Mouse (Mus musculus): ENCODE measurements around the gene Vps41. TPM values are rescaled to one million over a fixed set of nuclear protein-coding genes. Genes with fewer than 3 reads are reported as not detected.

Gene Vps41
- polyA plus RNA-seq, 1 experiment = 10.2 TPM

DNA sequence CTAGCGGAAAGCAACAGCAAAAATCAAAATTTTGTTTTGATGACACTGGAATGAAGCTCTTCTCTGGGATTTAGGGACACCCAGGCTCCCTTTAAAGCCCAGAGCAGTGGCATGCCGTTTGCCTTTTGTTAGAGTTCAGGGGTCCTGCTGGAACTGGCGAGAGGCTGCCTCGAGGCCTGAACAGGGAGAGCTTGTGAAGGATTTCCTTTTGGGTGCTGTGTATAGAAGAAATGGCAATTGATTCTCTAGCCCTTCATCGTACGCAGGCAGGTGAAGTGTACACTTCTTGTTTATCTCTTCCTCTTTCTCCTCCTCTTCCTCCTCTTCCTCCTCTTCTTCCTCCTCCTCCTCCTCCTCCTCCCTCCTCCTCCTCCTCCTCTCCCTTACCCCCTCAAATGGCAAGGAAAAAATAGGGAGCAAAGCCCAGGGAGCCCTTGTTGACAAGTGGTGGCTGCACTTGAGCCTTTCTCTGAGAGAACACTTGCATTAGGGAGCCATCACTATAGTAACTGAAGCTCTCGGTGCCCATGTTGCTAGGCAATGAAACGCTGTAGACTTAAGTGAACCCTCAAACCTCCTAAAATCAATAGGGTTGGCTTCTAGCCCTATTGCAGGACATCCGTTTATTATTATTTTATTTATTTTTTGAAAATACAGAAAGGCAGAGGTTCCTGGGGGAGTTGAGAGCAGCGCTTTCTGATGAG is 107.5 kb downstream of the Vps41 start:
- H3K27ac ChIP-seq (ENCODE audit: control insufficient read depth, insufficient read depth, low read depth, low read length) = no peak overlapping the region
- H3K4me3 ChIP-seq (ENCODE audit: control insufficient read depth, low read depth, low read length) = no peak overlapping the region

DNA sequence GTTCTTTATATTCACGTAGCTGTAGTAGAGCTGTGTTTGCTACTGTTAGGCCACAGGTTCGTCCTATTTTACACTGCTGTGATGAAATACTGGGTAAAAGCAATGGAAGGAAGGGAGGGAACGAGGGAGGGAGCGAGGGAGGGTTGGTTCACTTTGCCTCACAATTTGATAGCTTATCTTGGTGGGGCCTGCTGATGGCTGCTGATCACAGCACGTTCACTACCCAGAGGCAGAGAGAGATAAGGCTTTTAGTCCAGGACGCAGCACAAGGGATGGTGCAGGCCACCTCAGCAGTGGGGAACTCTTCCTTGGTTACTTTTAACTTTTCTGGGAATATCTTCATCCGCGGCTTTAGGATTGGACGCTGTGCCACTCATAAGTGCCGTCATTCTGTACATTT is 109.9 kb downstream of the Vps41 start:
- H3K36me3 ChIP-seq (ENCODE audit: control insufficient read depth, insufficient read depth, low read length) = no peaks in the 10 kb centered on the region
- H3K4me3 ChIP-seq (ENCODE audit: control insufficient read depth, low read depth, low read length) = no peak overlapping the region
- no peaks in the 10 kb centered on the region for H3K27me3 ChIP-seq (ENCODE audit: control insufficient read depth, insufficient read depth, low read length)
- TF ChIP-seq POLR2A (IDR thresholded peaks at IDR 0.05; ENCODE audit: control insufficient read depth, low read depth, low read length) (no peak), CTCF (IDR thresholded peaks at IDR 0.05; ENCODE audit: control insufficient read depth, insufficient read depth, insufficient replicate concordance, low read depth, low read length) (no peak)
- H3K27ac ChIP-seq (ENCODE audit: control insufficient read depth, insufficient read depth, low read depth, low read length) = no peak overlapping the region
- H3K4me1 ChIP-seq (ENCODE audit: control insufficient read depth, insufficient read depth, low read length) = no peaks in the 10 kb centered on the region

More for the DNA sequence above, 107.5 kb downstream of the Vps41 start:
- Histone ChIP-seq H3K4me1 (ENCODE audit: control insufficient read depth, insufficient read depth, low read length) (no peaks in the 10 kb centered on the region), H3K36me3 (ENCODE audit: control insufficient read depth, insufficient read depth, low read length) (no peaks in the 10 kb centered on the region), H3K27me3 (ENCODE audit: control insufficient read depth, insufficient read depth, low read length) (no peaks in the 10 kb centered on the region)
- TF ChIP-seq POLR2A (IDR thresholded peaks at IDR 0.05; ENCODE audit: control insufficient read depth, low read depth, low read length) (no peak), CTCF (IDR thresholded peaks at IDR 0.05; ENCODE audit: control insufficient read depth, insufficient read depth, insufficient replicate concordance, low read depth, low read length) (no peak)

DNA sequence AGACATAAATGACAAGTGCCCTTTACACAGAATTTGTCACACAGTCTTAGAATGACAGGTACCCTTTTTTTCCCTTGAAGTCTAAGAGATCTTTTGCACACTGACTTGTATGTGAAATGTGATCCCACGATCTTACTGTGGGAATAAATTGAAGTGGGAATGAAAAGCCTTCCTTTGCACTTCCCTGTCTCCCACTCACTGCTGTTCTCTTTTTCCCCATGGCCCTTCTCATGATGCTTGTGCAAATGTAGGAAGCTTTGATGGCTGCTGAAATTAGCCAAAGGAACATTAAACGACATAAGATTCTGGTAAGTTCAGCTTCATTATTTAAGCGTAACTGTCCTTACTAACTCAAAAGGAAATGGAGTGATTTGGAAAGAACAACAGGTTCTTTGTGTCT is 113.4 kb downstream of the Vps41 start:
- H3K36me3 ChIP-seq (ENCODE audit: control insufficient read depth, insufficient read depth, low read length) = no peaks in the 10 kb centered on the region
- no peak overlapping the region for H3K4me3 ChIP-seq (ENCODE audit: control insufficient read depth, low read depth, low read length)
- no peaks in the 10 kb centered on the region for H3K27me3 ChIP-seq (ENCODE audit: control insufficient read depth, insufficient read depth, low read length)
- H3K27ac ChIP-seq (ENCODE audit: control insufficient read depth, insufficient read depth, low read depth, low read length) = no peak overlapping the region
- no peaks in the 10 kb centered on the region for H3K4me1 ChIP-seq (ENCODE audit: control insufficient read depth, insufficient read depth, low read length)
- TF ChIP-seq CTCF (IDR thresholded peaks at IDR 0.05; ENCODE audit: control insufficient read depth, insufficient read depth, insufficient replicate concordance, low read depth, low read length) = no peak
- no peak for TF ChIP-seq POLR2A (IDR thresholded peaks at IDR 0.05; ENCODE audit: control insufficient read depth, low read depth, low read length)

DNA sequence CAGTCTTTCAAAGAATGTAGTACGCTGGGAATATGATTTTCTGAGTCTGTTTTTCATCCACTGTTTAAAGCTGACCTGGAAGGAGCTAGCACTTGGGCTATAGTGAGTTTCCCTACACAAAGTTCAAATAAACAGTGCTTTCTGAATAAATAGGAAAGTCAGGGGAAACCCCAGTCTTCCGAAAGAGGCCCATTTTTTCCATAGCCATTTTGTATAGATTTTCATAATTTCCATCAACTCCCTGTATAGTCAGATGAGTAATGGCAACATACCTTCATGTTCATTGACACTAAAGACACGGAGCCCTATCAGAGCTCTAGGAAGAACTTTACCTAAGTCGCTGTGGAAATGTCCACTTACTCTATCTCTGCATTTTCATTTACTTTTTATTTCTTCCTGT is 122.1 kb downstream of the Vps41 start:
- no peaks in the 10 kb centered on the region for H3K36me3 ChIP-seq (ENCODE audit: control insufficient read depth, insufficient read depth, low read length)
- TF ChIP-seq CTCF (IDR thresholded peaks at IDR 0.05; ENCODE audit: control insufficient read depth, insufficient read depth, insufficient replicate concordance, low read depth, low read length) (no peak), POLR2A (IDR thresholded peaks at IDR 0.05; ENCODE audit: control insufficient read depth, low read depth, low read length) (no peak)
- H3K27me3 ChIP-seq (ENCODE audit: control insufficient read depth, insufficient read depth, low read length) = no peaks in the 10 kb centered on the region
- H3K4me1 ChIP-seq (ENCODE audit: control insufficient read depth, insufficient read depth, low read length) = no peaks in the 10 kb centered on the region
- no peak overlapping the region for H3K27ac ChIP-seq (ENCODE audit: control insufficient read depth, insufficient read depth, low read depth, low read length)
- no peak overlapping the region for H3K4me3 ChIP-seq (ENCODE audit: control insufficient read depth, low read depth, low read length)

DNA sequence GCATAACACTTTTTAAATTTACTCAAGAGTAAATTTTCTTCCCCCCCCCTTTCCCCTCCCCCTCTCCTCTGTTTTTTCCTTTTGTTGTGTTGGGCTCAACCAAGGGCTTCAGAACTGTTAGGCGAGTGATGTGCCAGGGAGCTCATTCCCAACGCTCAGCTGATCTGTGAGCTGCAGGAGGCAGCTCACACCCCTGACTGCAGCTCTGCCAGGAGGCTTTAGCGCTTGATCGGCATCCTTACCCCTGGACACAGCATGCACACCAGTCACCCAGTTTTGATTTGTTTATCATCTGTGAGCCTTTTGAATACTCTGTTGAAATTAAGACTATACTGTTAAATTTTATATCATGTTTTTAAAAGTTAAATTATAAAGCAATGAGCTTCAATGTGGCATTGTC is 123.3 kb downstream of the Vps41 start:
- H3K4me1 ChIP-seq (ENCODE audit: control insufficient read depth, insufficient read depth, low read length) = no peaks in the 10 kb centered on the region
- TF ChIP-seq POLR2A (IDR thresholded peaks at IDR 0.05; ENCODE audit: control insufficient read depth, low read depth, low read length) = no peak
- no peak for TF ChIP-seq CTCF (IDR thresholded peaks at IDR 0.05; ENCODE audit: control insufficient read depth, insufficient read depth, insufficient replicate concordance, low read depth, low read length)

DNA sequence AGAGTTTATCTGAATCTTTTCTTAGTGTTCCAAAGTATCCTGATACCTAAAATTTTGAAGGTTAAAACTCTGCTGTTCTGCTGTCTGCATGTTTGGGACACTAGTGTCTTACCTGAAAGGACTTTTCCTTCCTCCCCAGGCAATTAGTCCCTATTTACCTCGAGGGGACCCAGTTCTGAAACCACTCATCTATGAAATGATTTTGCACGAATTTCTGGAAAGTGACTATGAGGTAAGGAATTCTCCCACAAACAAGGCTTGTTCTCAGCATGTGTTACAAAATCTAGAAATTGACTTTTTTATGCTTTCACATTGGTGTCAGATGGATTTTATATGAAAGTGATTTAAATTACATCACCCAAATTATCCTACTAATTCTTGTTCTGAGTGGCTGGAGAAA is 123.9 kb downstream of the Vps41 start:
- H3K27me3 ChIP-seq (ENCODE audit: control insufficient read depth, insufficient read depth, low read length) = no peaks in the 10 kb centered on the region
- no peaks in the 10 kb centered on the region for H3K36me3 ChIP-seq (ENCODE audit: control insufficient read depth, insufficient read depth, low read length)
- TF ChIP-seq CTCF (IDR thresholded peaks at IDR 0.05; ENCODE audit: control insufficient read depth, insufficient read depth, insufficient replicate concordance, low read depth, low read length) (no peak), POLR2A (IDR thresholded peaks at IDR 0.05; ENCODE audit: control insufficient read depth, low read depth, low read length) (no peak)
- H3K27ac ChIP-seq (ENCODE audit: control insufficient read depth, insufficient read depth, low read depth, low read length) = no peak overlapping the region
- no peaks in the 10 kb centered on the region for H3K4me1 ChIP-seq (ENCODE audit: control insufficient read depth, insufficient read depth, low read length)
- H3K4me3 ChIP-seq (ENCODE audit: control insufficient read depth, low read depth, low read length) = no peak overlapping the region

More for the DNA sequence above, 123.3 kb downstream of the Vps41 start:
- H3K36me3 ChIP-seq (ENCODE audit: control insufficient read depth, insufficient read depth, low read length) = no peaks in the 10 kb centered on the region
- H3K27ac ChIP-seq (ENCODE audit: control insufficient read depth, insufficient read depth, low read depth, low read length) = no peak overlapping the region
- H3K27me3 ChIP-seq (ENCODE audit: control insufficient read depth, insufficient read depth, low read length) = no peaks in the 10 kb centered on the region
- H3K4me3 ChIP-seq (ENCODE audit: control insufficient read depth, low read depth, low read length) = no peak overlapping the region

DNA sequence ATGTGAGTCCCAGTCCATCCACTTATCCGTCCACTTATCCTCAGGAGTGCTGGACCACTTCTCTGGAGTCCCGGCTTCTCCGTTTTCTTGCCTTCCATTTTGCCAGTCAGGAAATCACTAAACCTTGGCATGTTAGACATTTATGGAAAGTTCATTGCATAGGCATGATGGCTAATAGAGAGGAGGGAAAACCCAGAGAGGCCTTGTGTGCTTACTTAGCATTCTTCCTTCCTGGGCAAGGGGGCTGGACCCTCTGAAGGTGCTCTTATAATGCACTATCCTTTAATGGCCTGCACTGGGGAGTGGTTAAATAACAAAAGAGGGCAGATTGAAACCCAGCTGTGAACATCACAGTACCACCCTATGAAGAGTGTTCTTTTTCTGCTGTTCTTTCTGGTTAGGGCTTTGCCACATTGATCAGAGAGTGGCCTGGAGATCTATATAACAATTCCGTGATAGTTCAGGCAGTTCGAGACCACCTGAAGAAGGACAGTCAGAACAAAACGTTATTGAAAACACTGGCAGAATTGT is 124.7 kb downstream of the Vps41 start:
- H3K27me3 ChIP-seq (ENCODE audit: control insufficient read depth, insufficient read depth, low read length) = no peaks in the 10 kb centered on the region
- no peaks in the 10 kb centered on the region for H3K4me1 ChIP-seq (ENCODE audit: control insufficient read depth, insufficient read depth, low read length)
- H3K36me3 ChIP-seq (ENCODE audit: control insufficient read depth, insufficient read depth, low read length) = no peaks in the 10 kb centered on the region
- H3K4me3 ChIP-seq (ENCODE audit: control insufficient read depth, low read depth, low read length) = no peak overlapping the region
- no peak for TF ChIP-seq CTCF (IDR thresholded peaks at IDR 0.05; ENCODE audit: control insufficient read depth, insufficient read depth, insufficient replicate concordance, low read depth, low read length)
- no peak for TF ChIP-seq POLR2A (IDR thresholded peaks at IDR 0.05; ENCODE audit: control insufficient read depth, low read depth, low read length)
- no peak overlapping the region for H3K27ac ChIP-seq (ENCODE audit: control insufficient read depth, insufficient read depth, low read depth, low read length)
